15 mouse cellular contexts compared by ENCODE assay signal in the genomic region with DNA sequence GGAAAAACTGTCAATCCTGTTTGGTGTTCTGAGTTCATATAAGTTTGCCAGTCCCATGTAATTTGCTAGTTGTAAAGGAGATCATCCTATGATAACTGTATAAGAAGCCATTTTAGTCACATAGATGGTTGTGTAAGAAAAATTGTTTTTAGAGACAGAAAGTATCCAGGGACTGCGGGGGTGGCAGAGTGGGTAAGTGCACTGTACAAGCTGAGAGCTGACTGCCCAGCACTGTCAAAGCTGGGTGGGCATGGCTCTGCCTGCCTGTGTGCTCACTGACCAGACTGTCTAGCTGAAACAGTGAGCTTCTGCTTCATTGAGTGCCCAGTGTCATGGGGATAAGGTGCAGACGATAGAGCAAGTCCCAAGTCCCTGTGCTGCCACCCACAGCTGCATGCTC.
"Had no signal": no experiment of that assay in that cellular context is flagged by ENCODE, and none has a peak within 500 bp of the region (broad histone marks: within the 10 kb centered on the region; RNA-seq: fewer than 3 reads in every experiment).

No protein-coding gene starts in this region.

- H3K27ac ChIP-seq: kidney, postnatal 0 days; layer of hippocampus, adult 2 months; liver, embryonic 14.5 days; lung, embryonic 15.5 days; midbrain, embryonic 10.5 days had no signal

- DNase-seq: kidney, adult 2 months; kidney, postnatal 25 days; layer of hippocampus, adult 9-11 months; lung, adult 18-20 months; lung, postnatal 10 days; lung, postnatal 36 days; midbrain, embryonic 14.5 days; thymus, adult 2 months; thymus, postnatal 14 days had no signal

- H3K4me3 ChIP-seq: layer of hippocampus, adult 2 months; lung, embryonic 15.5 days; megakaryocyte, embryonic 14.5 days; midbrain, embryonic 10.5 days had no signal
